Mouse (Mus musculus): Measurements from ENCODE around the gene Tbc1d1.
A peak's percentile ranks its signal among the peaks of the same experiment; 100 is the strongest.
"Not testable (repeated sequence)": the region's sequence is repeated elsewhere in the genome, so short reads cannot be mapped to it uniquely, and the experiment has no call there.

The Tbc1d1 gene

GRCm38 (mm10) chr5:64324920-64325319 lies 168.8 kb downstream of the Tbc1d1 start:
- DNase-seq = no peak

GRCm38 (mm10) chr5:64325741-64326355 lies 169.7 kb downstream of the Tbc1d1 start:
- DNase-seq = no peak

DNA sequence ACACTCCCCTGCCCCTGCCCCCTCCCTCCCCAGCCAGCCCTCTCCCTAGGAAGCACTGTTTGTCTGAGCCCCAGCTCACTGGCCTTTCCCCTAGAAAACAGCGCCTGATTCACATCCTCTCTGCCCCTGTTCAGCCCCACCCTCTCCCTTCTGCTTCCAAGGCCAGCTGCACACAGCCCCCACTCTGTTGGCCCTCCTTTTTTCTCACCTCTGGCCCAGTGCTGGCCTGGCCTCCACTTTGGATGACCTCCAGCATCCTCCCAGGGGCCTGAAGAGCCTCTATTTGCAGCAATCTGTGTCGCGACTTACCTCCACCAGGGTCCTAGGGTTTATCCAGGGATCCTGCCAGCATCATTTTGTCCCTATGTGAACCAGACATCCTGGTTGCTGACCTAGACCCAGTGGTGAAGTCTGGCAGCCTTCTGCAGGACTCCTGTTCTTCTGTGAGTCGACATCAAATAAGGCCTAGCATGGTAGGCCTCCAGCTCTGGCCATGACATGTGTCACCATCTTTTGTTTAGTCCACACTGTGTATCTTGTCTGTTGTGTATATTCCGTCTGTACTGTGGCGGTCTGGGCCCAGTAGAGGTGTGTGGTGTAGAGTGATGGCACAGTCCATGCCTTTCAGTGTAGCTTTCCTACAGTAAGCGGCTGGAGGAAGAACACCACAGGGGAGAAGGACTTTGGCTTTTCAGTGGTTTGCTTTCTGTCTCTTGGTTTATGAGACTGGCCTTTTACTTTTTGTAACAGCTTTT lies 170.5 kb downstream of the Tbc1d1 start:
- peak; percentile 83 for DNase-seq

- peak; percentile 16 for DNase-seq
Measured at GRCm38 (mm10) chr5:64327212-64327902, 171.3 kb downstream of the Tbc1d1 start.

- DNase-seq = peak; percentile 91
Measured at GRCm38 (mm10) chr5:64336767-64337408, 180.8 kb downstream of the Tbc1d1 start.

GRCm38 (mm10) chr5:64338795-64339194 lies 182.7 kb downstream of the Tbc1d1 start:
- not testable (repeated sequence) for DNase-seq

DNA sequence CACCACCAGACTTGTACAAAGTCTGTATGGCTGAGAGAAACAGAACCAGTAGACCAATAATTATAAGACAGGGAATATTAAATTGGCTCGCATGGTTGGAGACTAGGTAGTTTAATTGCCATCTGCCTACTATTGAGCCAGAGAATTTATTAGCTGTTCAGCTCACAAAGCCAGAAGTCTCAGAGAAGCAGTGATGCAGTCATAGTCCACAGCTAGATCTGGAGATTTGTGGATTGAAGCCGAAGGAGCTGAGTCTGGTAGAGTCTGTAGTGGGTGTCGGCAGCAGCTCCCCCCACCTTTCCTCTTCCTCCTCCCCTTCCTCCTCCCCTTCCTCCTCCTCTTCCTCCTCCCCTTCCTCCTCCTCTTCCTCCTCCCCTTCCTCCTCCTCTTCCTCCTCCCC lies 184.3 kb downstream of the Tbc1d1 start:
- DNase-seq = no peak

DNA sequence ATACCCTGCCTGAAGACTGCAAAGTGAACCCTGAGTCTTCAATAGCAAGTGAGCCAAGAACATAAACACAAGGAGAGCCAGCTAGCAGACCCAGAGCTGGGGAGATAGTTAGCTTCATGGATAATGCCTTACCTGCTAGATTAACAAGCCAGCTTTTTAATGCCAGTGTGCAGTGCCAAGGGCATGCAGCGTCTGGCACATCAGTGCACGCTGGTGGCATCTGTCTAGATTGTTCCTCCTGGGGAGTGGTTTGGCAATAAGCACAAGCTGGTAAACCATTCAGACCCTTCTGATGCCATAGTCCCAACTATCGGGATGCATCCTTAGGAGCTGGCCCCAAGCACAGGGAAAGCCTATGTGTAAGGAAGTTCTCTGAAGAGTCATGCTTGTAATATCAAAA lies 185.6 kb downstream of the Tbc1d1 start:
- DNase-seq = no peak

GRCm38 (mm10) chr5:64342138-64342537 lies 186.0 kb downstream of the Tbc1d1 start:
- no peak for DNase-seq

- peak; percentile 69 for DNase-seq
Measured at GRCm38 (mm10) chr5:64343972-64344700, 188.0 kb downstream of the Tbc1d1 start.

DNA sequence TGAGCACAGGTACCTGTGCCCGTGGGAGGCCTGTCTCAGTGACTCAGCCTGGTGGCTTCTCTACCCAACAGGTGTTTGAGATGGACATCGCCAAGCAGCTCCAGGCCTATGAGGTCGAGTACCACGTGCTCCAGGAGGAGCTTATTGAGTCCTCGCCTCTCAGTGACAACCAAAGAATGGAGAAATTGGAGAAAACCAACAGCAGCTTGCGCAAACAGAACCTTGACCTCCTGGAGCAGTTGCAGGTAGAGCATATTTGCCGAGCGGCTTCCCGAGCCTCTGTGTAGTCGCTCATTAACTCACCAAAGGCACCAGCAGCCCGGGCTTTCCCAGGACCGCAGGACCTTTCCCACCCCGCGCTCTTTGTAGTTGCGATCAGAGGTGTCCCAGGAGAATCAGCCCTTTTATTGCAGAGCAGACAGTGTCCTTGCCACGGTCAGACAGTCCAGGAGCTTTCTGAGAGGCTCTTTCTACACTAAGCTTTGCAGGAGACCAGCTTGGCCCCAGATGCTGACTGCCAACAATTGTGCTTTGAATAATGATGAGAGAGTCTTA lies 189.2 kb downstream of the Tbc1d1 start:
- DNase-seq = peak; percentile 41

DNA sequence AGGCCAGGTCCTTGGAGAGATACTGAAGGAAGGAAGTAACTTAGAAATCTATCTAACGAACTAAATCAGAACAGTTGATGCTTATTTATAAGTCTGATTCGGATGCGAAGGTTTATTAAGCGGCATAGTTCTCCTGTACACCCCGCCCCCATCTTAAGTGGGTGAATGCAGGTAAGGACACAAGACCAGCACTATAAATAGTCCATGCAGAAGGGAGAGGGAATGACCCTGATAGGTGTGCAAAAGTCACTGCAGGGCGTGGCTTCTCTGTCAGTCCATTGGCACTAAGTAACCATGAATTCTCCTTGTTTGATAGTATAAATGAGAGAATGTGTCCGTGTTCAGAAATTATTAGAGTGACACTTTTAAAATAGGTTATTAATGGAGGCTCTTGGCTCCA lies 189.7 kb downstream of the Tbc1d1 start:
- DNase-seq = no peak

DNA sequence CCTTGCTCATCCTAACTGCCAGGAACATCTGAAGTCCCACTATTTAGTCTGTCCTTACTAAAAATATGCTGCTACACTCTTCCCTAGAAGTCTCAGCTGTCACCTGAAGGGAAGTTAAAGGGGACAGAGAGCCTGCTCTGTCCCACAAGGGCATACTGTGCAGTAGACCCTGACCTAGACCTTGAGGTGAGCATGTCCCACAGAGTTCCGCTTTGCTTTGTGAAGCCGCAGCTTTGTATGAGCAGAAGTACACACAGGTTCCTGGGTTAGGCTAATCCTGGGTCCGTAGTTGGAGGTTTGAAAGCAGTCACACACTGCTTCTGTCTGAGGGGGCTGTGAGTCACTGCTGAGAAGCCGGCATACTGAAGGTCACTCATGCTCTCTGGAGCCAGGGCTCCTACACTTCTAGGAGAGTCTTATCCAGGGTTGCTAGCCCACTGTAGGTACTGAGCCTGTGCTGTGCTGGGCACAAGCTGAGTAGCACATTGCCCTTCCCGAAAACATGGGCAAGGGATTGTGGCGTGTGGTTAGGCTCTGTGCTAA lies 190.3 kb downstream of the Tbc1d1 start:
- DNase-seq = no peak

GRCm38 (mm10) chr5:64348166-64348565 lies 192.1 kb downstream of the Tbc1d1 start:
- DNase-seq = no peak

DNA sequence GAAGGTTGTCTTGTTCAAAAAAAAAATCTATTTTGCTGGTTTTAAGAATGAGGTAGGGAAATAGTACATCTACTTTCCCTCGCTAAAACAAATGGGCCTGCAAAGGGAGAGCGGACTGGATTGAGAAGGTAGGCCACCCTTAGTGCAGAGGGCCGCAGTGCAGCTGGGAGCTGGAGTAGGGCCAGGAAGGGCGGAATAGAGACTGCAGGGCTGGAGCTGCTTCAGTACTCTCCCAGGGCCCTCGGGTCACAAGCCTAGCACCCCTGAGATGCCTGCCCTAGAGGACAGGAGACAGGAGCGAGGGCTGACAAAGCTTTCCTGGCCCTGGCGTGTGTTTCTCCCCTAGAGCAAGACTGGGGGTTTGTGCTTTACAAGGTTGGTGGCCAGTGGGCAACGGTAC lies 192.7 kb downstream of the Tbc1d1 start:
- no peak for DNase-seq

DNA sequence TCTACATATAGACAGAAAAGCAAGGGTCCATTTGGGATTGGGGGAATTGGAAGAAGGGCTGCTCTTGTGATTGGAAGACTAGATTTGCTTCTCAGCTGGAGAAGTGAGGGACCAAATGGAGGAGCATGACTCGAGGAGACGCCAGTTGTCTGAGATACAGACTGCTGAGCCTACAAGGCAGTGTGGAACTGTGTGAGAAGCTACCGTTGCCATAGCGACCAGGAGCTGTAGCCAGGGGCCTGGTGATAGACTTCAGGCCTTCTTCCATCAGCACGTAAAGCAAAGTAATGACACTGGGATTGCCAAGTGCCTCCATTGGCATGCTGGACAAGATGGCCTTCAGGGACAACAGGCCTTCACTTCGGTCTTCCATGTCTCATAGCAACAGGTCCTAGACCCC lies 195.9 kb downstream of the Tbc1d1 start:
- no peak for DNase-seq

DNA sequence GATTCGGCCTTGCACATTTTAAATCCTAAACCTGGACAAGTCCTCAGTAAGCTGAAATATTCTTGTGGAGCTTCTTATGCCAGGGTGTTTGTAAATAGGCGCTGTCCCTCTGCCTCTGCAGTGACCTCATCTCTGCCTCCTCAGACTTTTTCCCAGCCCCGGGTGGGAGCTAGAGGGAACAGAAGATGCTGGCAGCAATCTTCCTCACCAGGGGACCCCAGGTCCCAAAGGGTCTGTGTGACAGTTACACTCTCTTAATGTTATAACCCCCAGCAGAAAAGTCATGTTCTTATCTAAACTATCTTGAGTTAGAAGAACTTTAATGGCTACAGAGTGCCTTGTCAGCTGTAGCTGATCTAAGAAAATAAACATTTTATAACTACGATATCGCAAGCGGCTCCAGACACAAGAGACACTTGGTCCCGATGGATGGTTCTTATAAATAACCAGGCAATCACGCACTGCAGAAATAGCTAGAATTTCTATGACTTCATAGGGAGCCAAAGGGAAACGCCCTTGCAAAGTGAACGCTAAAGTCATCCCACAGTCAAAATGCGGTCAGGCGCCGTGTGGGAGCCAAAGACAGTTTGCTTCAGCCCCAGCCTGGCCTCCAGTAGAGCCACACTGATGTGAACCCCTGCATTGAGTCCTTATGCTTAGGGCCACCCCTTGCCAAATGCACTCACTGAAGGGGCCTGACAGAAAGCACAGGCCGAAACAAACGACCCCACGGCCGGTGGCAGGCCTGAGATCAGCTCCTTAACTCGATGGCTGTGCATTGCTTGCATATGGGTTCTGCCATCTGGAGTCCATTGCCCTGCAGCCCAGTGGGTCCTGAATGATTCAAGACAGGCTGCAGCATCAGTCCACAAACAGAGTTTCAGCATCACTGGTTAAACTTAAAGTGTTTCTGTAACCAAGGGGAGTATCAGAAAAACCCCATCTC lies 202.8 kb downstream of the Tbc1d1 start:
- DNase-seq = peak; percentile 59

- peak; percentile 55 for DNase-seq
Measured at GRCm38 (mm10) chr5:64360147-64360875, 204.2 kb downstream of the Tbc1d1 start.

- not testable (repeated sequence) for DNase-seq
Measured at GRCm38 (mm10) chr5:64360876-64361268, 204.8 kb downstream of the Tbc1d1 start.

- DNase-seq = no peak
Measured at GRCm38 (mm10) chr5:64363859-64364406, 207.8 kb downstream of the Tbc1d1 start.
